Mouse (Mus musculus) liver, embryonic 14.5 days (tissue): ENCODE data around the gene Spg7. TPM values are rescaled to one million over a fixed set of nuclear protein-coding genes. Genes with fewer than 3 reads are reported as not detected.

Source experiments
- ATAC-seq: fragments of 200-750 bp; cut with Nextera tagmentation; 2 replicates; pipeline ENCODE4 v1.8.0; 2017; ENCODE audit warnings: moderate number of reproducible peaks, mild to moderate bottlenecking, moderate library complexity; ENCODE audit not compliant: insufficient read depth
- DNase-seq, 3 experiments: peaks; one replicate each; pipeline ENCODE4 v3.0.0-alpha.2; 2012 to 2013; ENCODE audit warnings: low read depth in 3 of 3, low spot score in 3 of 3
- H3K27ac ChIP-seq: fragments of 300-500 bp; sonication (generic); 2 replicates; pipeline ENCODE4 v1.5.1; 2014; ENCODE audit warnings: moderate library complexity, mild to moderate bottlenecking, control low read depth, inconsistent platforms
- H3K27me3 ChIP-seq: fragments of 300-500 bp; sonication (generic); 2 replicates; pipeline ENCODE4 v1.6.1; 2014; ENCODE audit warnings: mild to moderate bottlenecking, low read length, moderate library complexity; ENCODE audit not compliant: control insufficient read depth, insufficient read depth
- H3K36me3 ChIP-seq: fragments of 300-500 bp; sonication (generic); replicated peaks from 2 replicates; pipeline ENCODE4 v1.6.1; 2014; ENCODE audit warnings: low read depth; ENCODE audit not compliant: control insufficient read depth, insufficient read depth
- H3K4me1 ChIP-seq, 2 experiments: fragments of 200-500 bp in 1 of 2; fragments of 300-500 bp in 1 of 2; sonication (generic) in 1 of 2; replicated peaks; 2 replicates each; pipeline ENCODE4 v1.6.1; 2012 to 2014; ENCODE audit warnings: antibody characterized with exemption in 1 of 2, inconsistent platforms in 1 of 2, low read length in 1 of 2; ENCODE audit not compliant: control insufficient read depth in 2 of 2, insufficient read depth in 2 of 2
- H3K4me2 ChIP-seq: fragments of 300-500 bp; sonication (generic); 2 replicates; pipeline ENCODE4 v1.6.1; 2014; ENCODE audit warnings: low read depth, mild to moderate bottlenecking, control low read depth, moderate library complexity
- H3K4me3 ChIP-seq, 2 experiments: fragments of 200-500 bp in 1 of 2; fragments of 300-500 bp in 1 of 2; sonication (generic) in 1 of 2; 2 replicates each; pipeline ENCODE4 v1.5.1; 2012 to 2014; ENCODE audit warnings: low read depth in 2 of 2, low read length in 2 of 2, mild to moderate bottlenecking in 2 of 2, control low read depth in 1 of 2, inconsistent platforms in 1 of 2, moderate library complexity in 1 of 2; ENCODE audit not compliant: insufficient read depth in 1 of 2
- H3K9ac ChIP-seq: fragments of 300-500 bp; sonication (generic); replicated peaks from 2 replicates; pipeline ENCODE4 v1.6.1; 2014; ENCODE audit warnings: mild to moderate bottlenecking, control low read depth, moderate library complexity
- H3K9me3 ChIP-seq: fragments of 300-500 bp; sonication (generic); 2 replicates; pipeline ENCODE4 v1.6.1; 2016; ENCODE audit warnings: low read length, mixed read lengths; ENCODE audit not compliant: control insufficient read depth
- CTCF ChIP-seq: IDR thresholded peaks from 2 replicates; pipeline ENCODE4 v1.5.1; 2016; ENCODE audit warnings: antibody characterized with exemption, low read depth, control low read depth
- EP300 ChIP-seq: IDR thresholded peaks from 2 replicates; pipeline ENCODE4 v1.6.1; 2016; ENCODE audit warnings: antibody characterized with exemption, low read depth
- WGBS: fragments of 180-500 bp; shearing (Covaris S2); extraction: QIAGEN DNeasy Blood & Tissue Kit; methylation state at CpG from one replicate; pipeline ENCODE4 v1.1.7; 2014; ENCODE audit not compliant: insufficient replicate concordance; 5-methylcytosine and 5-hydroxymethylcytosine counted together
- microRNA-seq: library from miRNA; unstranded; fragments of <30 nt; microRNA quantifications from one replicate; pipeline ENCODE4, GENCODE M21; 2016
- polyA plus RNA-seq, 2 experiments: library from polyadenylated mRNA; depleted of rRNA in 1 of 2; stranded (reverse) in 1 of 2; unstranded in 1 of 2; fragments of >200 nt; fragmentation: Nextera tagmentation in 1 of 2; extraction: Ambion mirVana in 1 of 2; gene quantifications; 2 replicates each; pipeline versions ENCODE4 v1.2.1 to v1.2.3; 2012 to 2014

Spg7 gene
- polyA plus RNA-seq, 2 experiments = 19.5 to 26.0 TPM

DNA sequence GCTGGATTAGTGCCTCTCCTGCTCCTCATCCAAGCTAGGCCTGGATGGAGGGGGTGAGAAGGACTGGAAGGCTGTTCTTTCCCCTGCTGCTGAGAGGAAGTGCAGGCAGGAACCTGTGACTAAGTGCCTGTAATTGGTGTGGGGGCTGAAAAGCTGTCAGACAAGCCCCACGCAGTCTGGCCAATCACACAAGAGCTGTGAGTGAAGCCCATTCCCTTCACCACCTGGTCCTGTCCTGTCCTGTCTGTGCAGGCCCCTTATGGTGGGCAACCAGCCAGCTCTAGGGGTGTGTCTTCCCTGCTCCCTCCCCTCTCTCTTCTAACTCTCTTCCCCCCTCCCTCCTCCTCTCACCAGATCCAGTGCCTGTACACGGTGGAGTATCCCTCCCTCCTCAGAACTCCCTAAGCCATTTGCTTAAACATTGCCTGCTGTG, 74.9 kb downstream of the Spg7 start:
- no peak overlapping the region for H3K9ac ChIP-seq
- no peaks in the 10 kb centered on the region for H3K36me3 ChIP-seq
- ATAC-seq = no peak
- TF ChIP-seq EP300 (no peak), CTCF (no peak)
- H3K27ac ChIP-seq = no peak overlapping the region
- H3K4me3 ChIP-seq = no peak overlapping the region
- 22% methylated on average over 2 of the region's 2 CpGs for WGBS
- no peaks in the 10 kb centered on the region for H3K27me3 ChIP-seq
- no peak overlapping the region for H3K4me2 ChIP-seq
- H3K4me1 ChIP-seq = 0 out of 4 replicates have a peak, but pooled peaks cover 0 to 2% of the 10 kb centered on the region in 2 experiments
- no peak for DNase-seq
- H3K9me3 ChIP-seq = no peaks in the 10 kb centered on the region

DNA sequence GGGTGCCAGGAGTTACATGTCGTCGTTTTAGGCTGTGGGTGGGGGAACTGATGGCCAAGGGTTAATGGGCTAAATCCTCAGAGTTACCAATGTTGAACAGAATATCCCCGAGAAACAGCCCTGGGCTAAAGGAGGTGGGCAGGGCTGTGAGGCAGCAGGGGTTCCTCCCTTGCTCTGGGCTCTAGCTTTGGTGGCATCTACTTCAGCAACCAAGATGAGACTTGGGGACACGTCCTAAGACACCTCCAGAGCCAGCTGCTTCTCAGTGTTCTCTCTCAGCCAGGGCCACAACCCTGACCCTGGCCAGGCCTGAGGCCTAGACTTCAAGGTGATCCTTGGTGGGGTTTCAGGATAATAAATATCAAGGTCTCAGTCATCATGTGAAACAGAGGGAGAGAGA, 76.0 kb downstream of the Spg7 start:
- Histone ChIP-seq H3K36me3 (no peaks in the 10 kb centered on the region), H3K27ac (no peak overlapping the region), H3K9me3 (no peaks in the 10 kb centered on the region), H3K4me1 (0 out of 4 replicates have a peak, but pooled peaks cover 0 to 2% of the 10 kb centered on the region in 2 experiments), H3K9ac (no peak overlapping the region), H3K27me3 (no peaks in the 10 kb centered on the region), H3K4me2 (no peak overlapping the region), H3K4me3 (no peak overlapping the region)
- TF ChIP-seq EP300 (no peak), CTCF (no peak)
- ATAC-seq = no peak
- 53% methylated on average over 4 of the region's 4 CpGs for WGBS
- no peak for DNase-seq

DNA sequence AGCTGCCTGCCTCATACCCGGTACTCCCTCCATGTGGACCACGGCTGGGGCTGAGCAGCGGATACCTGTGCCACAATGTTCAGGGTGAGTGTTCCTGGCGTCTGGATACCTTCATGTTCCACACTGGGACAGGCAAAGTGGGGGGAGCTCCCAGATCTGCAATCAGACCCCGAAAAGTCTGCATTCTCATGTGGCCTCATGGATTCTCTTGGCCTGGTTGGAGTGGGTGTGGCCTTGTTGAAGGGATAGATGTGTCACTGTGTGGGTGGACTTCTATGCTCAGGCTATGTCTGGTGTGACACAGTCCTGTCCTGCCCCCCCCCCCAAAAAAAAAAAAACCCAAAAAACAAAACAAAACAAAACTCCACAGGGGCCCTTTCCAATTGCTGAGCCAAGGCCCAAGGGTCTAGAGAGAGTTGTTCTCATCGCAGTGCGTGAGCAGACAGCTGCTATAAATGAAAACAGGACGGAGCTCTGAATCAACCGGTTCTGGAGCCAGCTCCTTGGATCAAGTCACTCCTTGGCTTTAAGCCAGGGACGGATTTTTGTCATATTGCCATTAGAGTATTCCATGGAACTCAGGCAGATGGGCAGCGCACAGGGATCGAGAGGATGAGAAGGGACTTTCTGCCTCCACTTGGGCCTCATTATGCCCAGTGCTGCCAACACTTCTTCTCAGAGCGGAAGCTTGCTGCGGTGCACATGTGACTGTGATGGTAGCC, 79.2 kb downstream of the Spg7 start:
- no peak for DNase-seq

DNA sequence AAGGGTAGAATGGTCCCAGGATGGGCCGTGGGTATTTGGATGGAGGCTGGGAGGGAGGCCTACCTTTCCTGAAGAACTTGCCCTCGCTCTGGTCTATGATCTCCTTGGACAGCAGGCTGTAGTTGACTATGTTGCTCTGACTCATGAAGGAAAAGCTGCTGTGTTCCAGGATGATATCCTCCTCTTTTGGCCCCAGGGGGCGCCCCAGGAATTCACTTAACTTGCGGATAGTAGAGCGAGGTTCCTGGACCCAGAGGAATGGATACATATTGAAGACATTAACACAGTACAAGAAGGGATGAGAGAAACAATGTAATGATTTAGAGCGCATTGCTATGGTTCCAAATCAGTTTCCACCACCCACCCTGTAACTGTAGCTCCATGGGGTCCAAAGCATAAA, 82.5 kb downstream of the Spg7 start:
- Histone ChIP-seq H3K4me3 (no peak overlapping the region), H3K27me3 (no peaks in the 10 kb centered on the region; the same call in 1 of the 2 replicates), H3K27ac (no peak overlapping the region), H3K4me1 (0 out of 4 replicates have a peak, but pooled peaks cover 0 to 2% of the 10 kb centered on the region in 2 experiments), H3K4me2 (no peak overlapping the region), H3K36me3 (no peaks in the 10 kb centered on the region), H3K9ac (no peak overlapping the region), H3K9me3 (no peaks in the 10 kb centered on the region)
- 45% methylated on average over 6 of the region's 6 CpGs for WGBS
- DNase-seq (peak in 2 of 3 experiments; percentile 18 to 32), ATAC-seq (no peak)
- TF ChIP-seq EP300 (no peak), CTCF (peak; percentile 62)

More for the DNA sequence above, 79.2 kb downstream of the Spg7 start:
- 0 out of 4 replicates have a peak, but pooled peaks cover 0 to 2% of the 10 kb centered on the region in 2 experiments for H3K4me1 ChIP-seq
- H3K4me3 ChIP-seq = no peak overlapping the region
- WGBS = 76% methylated on average over 14 of the region's 14 CpGs
- no peak overlapping the region for H3K27ac ChIP-seq
- H3K9ac ChIP-seq = no peak overlapping the region
- ATAC-seq = no peak
- H3K9me3 ChIP-seq = no peaks in the 10 kb centered on the region
- H3K36me3 ChIP-seq = no peaks in the 10 kb centered on the region
- H3K27me3 ChIP-seq = no peaks in the 10 kb centered on the region
- no peak for TF ChIP-seq CTCF
- TF ChIP-seq EP300 = no peak
- H3K4me2 ChIP-seq = no peak overlapping the region

DNA sequence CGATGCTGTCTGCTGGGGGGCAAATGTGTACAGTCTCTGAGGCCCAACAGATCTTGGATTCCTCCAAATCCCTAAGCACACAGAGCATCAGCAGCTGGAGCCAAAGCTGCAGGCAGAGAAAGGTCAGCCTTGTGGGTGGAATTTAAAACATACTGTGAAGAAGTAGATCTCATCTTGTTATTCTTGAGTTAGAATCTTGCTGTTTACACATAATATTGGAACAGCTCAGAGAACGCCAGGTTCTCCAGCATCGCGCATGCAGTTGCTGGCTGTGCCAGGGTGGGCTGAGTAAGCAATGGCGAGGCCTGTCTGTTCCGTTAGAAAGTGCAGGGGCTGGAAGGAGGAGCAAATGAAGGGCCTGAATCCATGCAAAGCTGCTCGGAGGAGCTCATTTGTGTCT, 83.6 kb downstream of the Spg7 start:
- ATAC-seq = no peak
- no peak overlapping the region for H3K27ac ChIP-seq
- no peaks in the 10 kb centered on the region for H3K9me3 ChIP-seq
- H3K4me3 ChIP-seq = no peak overlapping the region
- H3K4me2 ChIP-seq = no peak overlapping the region
- H3K36me3 ChIP-seq = no peaks in the 10 kb centered on the region
- H3K27me3 ChIP-seq = no peaks in the 10 kb centered on the region; the same call in 1 of the 2 replicates
- TF ChIP-seq CTCF = no peak
- no peak for TF ChIP-seq EP300
- 76% methylated on average over 7 of the region's 7 CpGs for WGBS
- no peaks in the 10 kb centered on the region for H3K4me1 ChIP-seq
- DNase-seq = no peak
- no peak overlapping the region for H3K9ac ChIP-seq

Small RNA genes lying within 50 kb of the gene (microRNA-seq; reads per million reads assigned to microRNA genes)
- gene Mir7079 (not detected), gene Mir7080 (not detected)

Other genes with a start within 250 kb of the Spg7 start
- not detected in 2 replicates for gene Cdh15, start 215.0 kb upstream of the Spg7 start, polyA plus RNA-seq (2012; rRNA removed)
- not detected in 2 replicates for gene Cdh15, start 215.0 kb upstream of the Spg7 start, polyA plus RNA-seq (2014; fragmentation: Nextera tagmentation; extraction: Ambion mirVana)
- gene Ankrd11, start 20.7 kb upstream of the Spg7 start, polyA plus RNA-seq (2012; rRNA removed) = 9.9 and 12.4 TPM in 2 replicates
- gene Ankrd11, start 20.7 kb upstream of the Spg7 start, polyA plus RNA-seq (2014; fragmentation: Nextera tagmentation; extraction: Ambion mirVana) = 10.8 and 18.5 TPM in 2 replicates
- gene Rpl13, start 39.4 kb downstream of the Spg7 start, polyA plus RNA-seq (2012; rRNA removed) = 1,340 and 1,385 TPM in 2 replicates
- gene Rpl13, start 39.4 kb downstream of the Spg7 start, polyA plus RNA-seq (2014; fragmentation: Nextera tagmentation; extraction: Ambion mirVana) = 1,145 and 1,179 TPM in 2 replicates
- gene Cpne7, start 54.4 kb downstream of the Spg7 start, polyA plus RNA-seq (2012; rRNA removed) = 1.7 and 1.9 TPM in 2 replicates
- 0.58 and 0.65 TPM in 2 replicates for gene Cpne7, start 54.4 kb downstream of the Spg7 start, polyA plus RNA-seq (2014; fragmentation: Nextera tagmentation; extraction: Ambion mirVana)
- 0.75 and 1.1 TPM in 2 replicates for gene Sult5a1, start 95.4 kb downstream of the Spg7 start, polyA plus RNA-seq (2012; rRNA removed)
- gene Sult5a1, start 95.4 kb downstream of the Spg7 start, polyA plus RNA-seq (2014; fragmentation: Nextera tagmentation; extraction: Ambion mirVana) = 0.69 and 0.91 TPM in 2 replicates
- gene Dpep1, start 123.3 kb downstream of the Spg7 start, polyA plus RNA-seq (2012; rRNA removed) = 0.07 and 0.14 TPM in 2 replicates
- 0.06 and 0.23 TPM in 2 replicates for gene Dpep1, start 123.3 kb downstream of the Spg7 start, polyA plus RNA-seq (2014; fragmentation: Nextera tagmentation; extraction: Ambion mirVana)
- gene Chmp1a, start 149.8 kb downstream of the Spg7 start, polyA plus RNA-seq (2012; rRNA removed) = 29.9 and 30.9 TPM in 2 replicates
- 42.9 and 44.6 TPM in 2 replicates for gene Chmp1a, start 149.8 kb downstream of the Spg7 start, polyA plus RNA-seq (2014; fragmentation: Nextera tagmentation; extraction: Ambion mirVana)
- 0.21 and 0.60 TPM in 2 replicates for gene Spata33, start 149.9 kb downstream of the Spg7 start, polyA plus RNA-seq (2012; rRNA removed)
- gene Spata33, start 149.9 kb downstream of the Spg7 start, polyA plus RNA-seq (2014; fragmentation: Nextera tagmentation; extraction: Ambion mirVana) = 0.08 and 0.16 TPM in 2 replicates
- 15.4 and 16.3 TPM in 2 replicates for gene Cdk10, start 161.9 kb downstream of the Spg7 start, polyA plus RNA-seq (2012; rRNA removed)
- 7.2 and 10.1 TPM in 2 replicates for gene Cdk10, start 161.9 kb downstream of the Spg7 start, polyA plus RNA-seq (2014; fragmentation: Nextera tagmentation; extraction: Ambion mirVana)
- 0.87 and 0.92 TPM in 2 replicates for gene Spata2l, start 173.3 kb downstream of the Spg7 start, polyA plus RNA-seq (2012; rRNA removed)
- gene Spata2l, start 173.3 kb downstream of the Spg7 start, polyA plus RNA-seq (2014; fragmentation: Nextera tagmentation; extraction: Ambion mirVana) = 1.5 TPM in 2 replicates
- 8.4 and 8.9 TPM in 2 replicates for gene Zfp276, start 191.3 kb downstream of the Spg7 start, polyA plus RNA-seq (2012; rRNA removed)
- gene Zfp276, start 191.3 kb downstream of the Spg7 start, polyA plus RNA-seq (2014; fragmentation: Nextera tagmentation; extraction: Ambion mirVana) = 4.7 and 5.9 TPM in 2 replicates
- 7.8 and 8.5 TPM in 2 replicates for gene Vps9d1, start 191.4 kb downstream of the Spg7 start, polyA plus RNA-seq (2012; rRNA removed)
- gene Vps9d1, start 191.4 kb downstream of the Spg7 start, polyA plus RNA-seq (2014; fragmentation: Nextera tagmentation; extraction: Ambion mirVana) = 2.4 and 3.8 TPM in 2 replicates